Mouse (Mus musculus): ENCODE measurements around the gene Hydin.

GRCm38 (mm10) chr8:110521851-110522250, 255.1 kb downstream of the Hydin start:
- TF ChIP-seq CTCF (IDR thresholded peaks at IDR 0.05; ENCODE audit: insufficient read depth, low read depth, low read length) (no peak), POLR2A (IDR thresholded peaks at IDR 0.05; ENCODE audit: insufficient read depth, low read depth, low read length) (no peak)

Measured in olfactory bulb, adult 2 months (tissue).